Mouse (Mus musculus) forebrain, embryonic 14.5 days (tissue): ENCODE measurements around the gene Raet1d. TPM values are rescaled to one million over a fixed set of nuclear protein-coding genes. Genes with fewer than 3 reads are reported as not detected.
"Not testable (repeated sequence)": the region's sequence is repeated elsewhere in the genome, so short reads cannot be mapped to it uniquely, and the experiment has no call there.

Experiments
- ATAC-seq: fragments of 200-750 bp; cut with Nextera tagmentation; 2 replicates; pipeline ENCODE4 v1.8.0; 2017; ENCODE audit warnings: mild to moderate bottlenecking, moderate library complexity
- DNase-seq: peaks from one replicate; pipeline ENCODE4 v3.0.0-alpha.2; 2015; ENCODE audit warnings: low spot score
- H3K27ac ChIP-seq: fragments of 300-500 bp; sonication (generic); 2 replicates; pipeline ENCODE4 v1.5.1; 2014; ENCODE audit warnings: low read depth, mild to moderate bottlenecking, control low read depth, low read length, moderate library complexity
- H3K27me3 ChIP-seq: fragments of 300-500 bp; sonication (generic); replicated peaks from 2 replicates; pipeline ENCODE4 v1.6.1; 2014; ENCODE audit warnings: low read length, control low read depth, mixed read lengths; ENCODE audit not compliant: control insufficient read depth, insufficient read depth
- H3K36me3 ChIP-seq: fragments of 300-500 bp; sonication (generic); 2 replicates; pipeline ENCODE4 v1.6.1; 2014; ENCODE audit warnings: low read length, control low read depth; ENCODE audit not compliant: control insufficient read depth, insufficient read depth
- H3K4me1 ChIP-seq: fragments of 300-500 bp; sonication (generic); 2 replicates; pipeline ENCODE4 v1.6.1; 2014; ENCODE audit warnings: antibody characterized with exemption, low read length, control low read depth; ENCODE audit not compliant: control insufficient read depth, insufficient read depth
- H3K4me2 ChIP-seq: fragments of 300-500 bp; sonication (generic); 2 replicates; pipeline ENCODE4 v1.6.1; 2014; ENCODE audit warnings: mild to moderate bottlenecking, control low read depth, low read length
- H3K4me3 ChIP-seq: fragments of 300-500 bp; sonication (generic); 2 replicates; pipeline ENCODE4 v1.5.1; 2014; ENCODE audit warnings: low read depth, low read length, control low read depth
- H3K9ac ChIP-seq: fragments of 300-500 bp; sonication (generic); 2 replicates; pipeline ENCODE4 v1.6.1; 2014; ENCODE audit warnings: mild to moderate bottlenecking, low read length, control low read depth, moderate library complexity
- H3K9me3 ChIP-seq: fragments of 300-500 bp; sonication (generic); replicated peaks from 2 replicates; pipeline ENCODE4 v1.6.1; 2016; ENCODE audit warnings: low read length, control low read depth, mixed read lengths; ENCODE audit not compliant: control insufficient read depth
- WGBS: fragments of 180-500 bp; shearing (Covaris S2); extraction: QIAGEN DNeasy Blood & Tissue Kit; methylation state at CpG from one replicate; pipeline ENCODE4 v1.1.7; 2014; 5-methylcytosine and 5-hydroxymethylcytosine counted together
- polyA plus RNA-seq: library from polyadenylated mRNA; unstranded; fragments of >200 nt; fragmentation: Nextera tagmentation; extraction: Ambion mirVana; gene quantifications from 2 replicates; pipeline ENCODE4 v1.2.1, GENCODE M21; 2014

Raet1d gene
- polyA plus RNA-seq: 3.6 and 5.8 TPM in 2 replicates

DNA sequence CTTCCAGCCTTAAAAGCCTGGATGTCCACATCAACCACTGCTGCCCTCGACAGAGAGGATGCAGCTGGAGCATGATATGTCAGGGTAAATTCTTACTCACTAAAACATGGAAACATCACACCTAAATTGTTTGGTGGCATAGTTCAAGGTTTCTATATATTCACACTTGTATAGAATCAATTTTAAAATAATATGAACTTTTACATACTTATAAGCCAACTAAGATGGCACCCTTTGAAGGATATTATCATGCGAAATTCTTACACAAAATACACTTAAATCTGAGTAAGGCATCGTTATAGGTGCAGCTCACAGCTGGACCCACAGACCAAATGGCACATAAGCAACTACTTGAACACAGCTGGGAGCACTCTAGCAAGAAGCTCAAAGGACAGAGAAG, at the start of gene Raet1d:
Gene Raet1d, plus strand, starts transcription at position 301 of the 400 bp plus-strand sequence.
- H3K27me3 ChIP-seq, ATAC-seq, H3K9ac ChIP-seq, H3K9me3 ChIP-seq, H3K27ac ChIP-seq, H3K4me3 ChIP-seq, H3K4me1 ChIP-seq, H3K4me2 ChIP-seq, H3K36me3 ChIP-seq, DNase-seq: not testable (repeated sequence)
- 71% methylated on average over 3 of the region's 3 CpGs for WGBS

DNA sequence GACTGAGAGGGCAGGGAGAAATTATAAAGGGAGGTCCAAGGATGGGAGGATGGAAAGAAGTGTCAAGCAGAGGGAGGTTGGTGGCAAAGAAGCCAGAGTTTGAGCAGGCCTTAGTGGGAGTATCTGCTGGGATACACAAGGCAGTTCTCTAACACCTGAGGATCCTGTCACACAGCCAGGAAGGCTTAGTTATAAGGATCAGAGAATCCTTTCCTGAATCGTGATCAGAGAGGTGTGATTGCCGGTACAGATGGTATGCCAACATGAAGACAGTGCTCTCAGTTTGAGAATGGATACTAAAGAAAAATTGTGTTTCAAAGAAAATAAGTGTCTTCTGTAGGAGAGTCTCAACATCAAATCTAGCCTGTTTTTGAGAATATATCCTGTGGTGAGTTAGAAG, 37.5 kb upstream of the Raet1d start:
- Histone ChIP-seq H3K4me3 (no peak overlapping the region), H3K27ac (no peak overlapping the region), H3K4me2 (no peak overlapping the region), H3K9me3 (no peaks in the 10 kb centered on the region), H3K9ac (no peak overlapping the region), H3K36me3 (no peaks in the 10 kb centered on the region), H3K4me1 (no peaks in the 10 kb centered on the region), H3K27me3 (no peaks in the 10 kb centered on the region)
- ATAC-seq (no peak), DNase-seq (no peak)
- 94% methylated on average over 2 of the region's 2 CpGs for WGBS

DNA sequence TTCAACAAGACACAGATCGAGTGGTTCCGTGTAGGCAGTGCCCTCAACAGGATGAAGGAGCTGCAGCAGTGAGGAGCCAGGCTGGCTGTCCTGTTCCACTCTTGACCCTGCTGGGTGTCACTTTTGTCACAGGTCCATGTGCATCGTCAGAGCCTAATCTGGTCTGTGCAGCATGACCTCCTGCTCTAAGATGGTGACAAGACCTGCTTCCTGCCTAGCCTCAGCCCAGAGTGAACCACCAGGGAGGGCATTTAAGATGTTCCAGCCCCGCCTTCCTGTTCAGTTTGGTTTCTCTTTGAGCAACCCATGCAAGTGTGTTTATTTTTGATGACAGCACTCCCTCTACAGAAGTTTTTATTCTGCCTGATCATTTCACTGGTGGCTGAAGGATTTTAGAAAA, 14.6 kb upstream of the Raet1d start:
- DNase-seq: not testable (repeated sequence)

DNA sequence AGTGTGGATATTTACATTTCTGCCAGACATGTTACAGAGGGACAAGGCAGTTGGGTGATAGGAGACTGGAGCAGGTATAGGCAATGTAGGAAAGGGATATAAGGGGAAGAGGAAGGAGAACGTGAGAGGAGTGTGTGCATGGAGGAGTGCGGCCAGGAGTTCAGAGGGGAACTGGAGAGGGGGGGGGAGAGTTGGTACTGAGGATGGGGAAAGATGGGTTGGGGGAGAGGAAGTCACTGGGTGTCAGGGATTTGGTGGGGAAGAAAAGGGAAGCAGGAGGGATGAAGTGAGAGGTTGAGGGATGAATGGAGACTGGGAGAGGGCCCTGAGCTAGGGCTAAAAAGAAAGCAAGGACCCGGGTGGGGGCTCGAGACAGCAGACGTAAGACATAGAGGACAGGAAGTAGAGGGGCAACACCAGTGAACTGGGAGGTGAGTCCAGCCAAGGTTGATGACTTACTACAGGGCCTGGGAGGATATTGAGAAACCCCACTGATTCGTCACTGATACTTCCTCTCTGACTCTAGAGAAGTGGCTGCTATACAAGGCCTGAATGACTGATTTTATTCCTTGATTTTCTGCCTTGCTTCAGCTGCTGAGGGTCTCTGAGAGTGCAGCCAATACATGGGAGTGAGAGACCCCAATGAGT, 6.7 kb upstream of the Raet1d start:
- not testable (repeated sequence) for H3K9ac ChIP-seq, H3K4me1 ChIP-seq, H3K4me2 ChIP-seq, H3K4me3 ChIP-seq, H3K27me3 ChIP-seq, H3K36me3 ChIP-seq, ATAC-seq, H3K27ac ChIP-seq, H3K9me3 ChIP-seq, DNase-seq
- 83% methylated on average over 6 of the region's 6 CpGs for WGBS

More for the DNA sequence above, 14.6 kb upstream of the Raet1d start:
- not testable (repeated sequence) for H3K27ac ChIP-seq, H3K9ac ChIP-seq, H3K9me3 ChIP-seq, ATAC-seq, H3K4me3 ChIP-seq, H3K4me1 ChIP-seq, H3K4me2 ChIP-seq, H3K36me3 ChIP-seq, H3K27me3 ChIP-seq
- 88% methylated on average over 4 of the region's 4 CpGs for WGBS

DNA sequence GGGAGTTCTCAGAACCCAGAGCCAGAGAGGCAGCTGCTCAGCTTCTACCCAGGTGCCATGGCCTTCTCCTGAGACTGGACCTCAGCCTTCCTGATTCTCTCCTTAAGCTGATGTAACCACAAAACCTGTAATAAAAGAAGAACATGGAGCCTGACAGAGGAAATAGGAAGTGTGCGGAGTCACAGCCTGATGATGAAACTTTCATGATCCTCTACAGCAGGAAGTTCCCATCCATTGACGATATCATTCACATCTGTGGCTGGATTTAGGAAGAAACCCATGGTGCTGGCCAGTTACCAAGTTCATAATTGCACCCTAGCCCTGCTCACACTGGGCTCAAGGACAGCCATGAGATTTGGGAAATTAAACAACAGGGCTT, 6.2 kb upstream of the Raet1d start:
- 94% methylated on average over 2 of the region's 2 CpGs for WGBS
- H3K9ac ChIP-seq, H3K36me3 ChIP-seq, H3K4me1 ChIP-seq, ATAC-seq, H3K27me3 ChIP-seq, H3K27ac ChIP-seq, H3K4me2 ChIP-seq, H3K9me3 ChIP-seq, DNase-seq, H3K4me3 ChIP-seq: not testable (repeated sequence)

DNA sequence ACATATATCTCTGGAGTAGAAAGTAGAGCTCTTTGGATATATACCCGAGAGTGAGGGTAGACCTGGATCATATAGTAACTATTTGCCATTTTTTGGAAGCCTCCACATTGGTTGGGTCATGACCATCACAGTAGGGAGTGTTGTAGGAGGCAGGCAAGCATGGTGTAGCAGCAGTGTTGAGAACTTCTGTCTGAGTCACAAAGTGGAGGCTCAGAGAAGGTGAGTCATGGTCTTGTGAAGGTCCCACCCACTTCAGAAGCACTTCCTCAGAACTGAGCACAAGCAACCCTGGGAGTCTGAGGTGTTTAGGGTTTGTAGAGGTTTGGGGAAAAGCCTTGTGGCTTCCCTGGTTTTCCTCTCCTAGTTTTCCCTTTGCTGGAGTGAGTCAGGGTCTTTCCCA, 3.0 kb upstream of the Raet1d start:
- H3K27me3 ChIP-seq, H3K4me1 ChIP-seq, H3K4me2 ChIP-seq, H3K9ac ChIP-seq, ATAC-seq, DNase-seq, H3K4me3 ChIP-seq, H3K27ac ChIP-seq, H3K36me3 ChIP-seq, H3K9me3 ChIP-seq: not testable (repeated sequence)
- WGBS: 64% methylated on average over 1 of the region's 1 CpGs

DNA sequence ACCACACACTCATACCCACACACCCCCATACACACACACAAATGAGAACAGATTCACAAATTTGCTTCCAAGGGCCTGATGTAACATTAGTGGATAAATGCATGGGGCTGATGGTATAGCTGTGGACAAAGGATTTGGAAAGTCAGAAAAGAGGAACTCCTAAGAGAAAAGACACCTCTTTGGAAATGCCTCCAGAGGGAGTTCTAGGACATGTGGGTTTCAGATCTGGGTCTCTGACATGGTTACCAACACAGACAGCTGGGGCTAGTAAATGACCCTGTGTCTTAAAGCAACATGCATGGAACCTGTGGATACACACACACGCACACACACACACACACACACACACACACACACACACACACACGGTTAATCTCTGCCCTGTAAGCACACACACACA, 605 bp downstream of the Raet1d start:
- not testable (repeated sequence) for H3K9me3 ChIP-seq, H3K4me3 ChIP-seq, H3K36me3 ChIP-seq, H3K4me1 ChIP-seq, DNase-seq, H3K27me3 ChIP-seq, ATAC-seq, H3K27ac ChIP-seq, H3K4me2 ChIP-seq, H3K9ac ChIP-seq
- WGBS: 43% methylated on average over 2 of the region's 2 CpGs

DNA sequence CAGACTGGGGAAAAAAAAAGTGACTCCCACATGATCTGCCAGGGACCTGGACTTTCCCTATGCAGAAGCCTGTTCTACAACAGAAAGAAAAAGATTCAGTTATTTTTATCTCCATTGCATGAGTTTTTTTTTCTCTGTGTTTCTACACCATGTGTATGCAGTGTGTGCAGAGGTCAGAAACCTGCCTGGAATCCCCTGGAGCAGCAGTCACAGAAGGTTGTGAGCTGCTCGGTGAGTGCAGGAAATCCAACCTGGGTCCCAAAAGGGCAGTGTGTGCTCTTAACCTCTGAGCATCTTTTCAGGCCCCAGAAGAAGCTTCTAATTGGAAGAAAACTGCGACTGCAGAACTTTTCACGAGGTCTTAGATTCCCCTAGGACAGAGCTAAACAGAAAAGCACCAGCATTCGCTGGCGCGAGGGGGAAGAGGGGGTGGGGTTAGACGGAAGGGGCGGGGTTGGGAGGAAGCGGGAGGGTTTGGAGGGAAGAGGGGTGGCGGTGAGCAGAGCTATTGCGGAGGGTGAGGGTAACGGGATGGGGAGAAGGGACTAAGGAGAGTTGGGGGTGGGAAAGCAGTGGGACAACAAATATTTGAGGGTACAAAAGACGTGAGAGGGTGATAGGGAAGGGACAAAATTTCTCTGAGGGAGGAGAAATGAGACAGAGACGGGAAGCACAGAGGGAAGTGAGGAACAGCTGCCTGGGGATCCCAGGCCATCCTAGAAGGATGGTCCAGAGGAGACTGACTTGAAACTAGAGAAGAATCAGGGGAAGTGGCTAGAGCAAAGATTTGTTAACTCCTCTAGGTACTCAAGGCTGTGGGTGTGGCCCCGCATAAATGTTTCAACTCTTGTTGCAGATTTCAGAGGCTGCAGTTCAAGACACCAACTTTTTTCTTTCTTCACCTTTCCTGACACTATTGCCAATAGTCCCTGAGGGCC, 1.3 kb downstream of the Raet1d start:
- not testable (repeated sequence) for H3K4me1 ChIP-seq, H3K27ac ChIP-seq, H3K4me3 ChIP-seq, H3K9ac ChIP-seq, H3K27me3 ChIP-seq, H3K36me3 ChIP-seq, H3K9me3 ChIP-seq
- ATAC-seq (peak; percentile 80), DNase-seq (peak; percentile 16)
- WGBS: under 1% methylated on average over 7 of the region's 15 CpGs
- 0 out of 2 replicates have a peak overlapping the region, but pooled peaks have one; percentile 18 for H3K4me2 ChIP-seq

DNA sequence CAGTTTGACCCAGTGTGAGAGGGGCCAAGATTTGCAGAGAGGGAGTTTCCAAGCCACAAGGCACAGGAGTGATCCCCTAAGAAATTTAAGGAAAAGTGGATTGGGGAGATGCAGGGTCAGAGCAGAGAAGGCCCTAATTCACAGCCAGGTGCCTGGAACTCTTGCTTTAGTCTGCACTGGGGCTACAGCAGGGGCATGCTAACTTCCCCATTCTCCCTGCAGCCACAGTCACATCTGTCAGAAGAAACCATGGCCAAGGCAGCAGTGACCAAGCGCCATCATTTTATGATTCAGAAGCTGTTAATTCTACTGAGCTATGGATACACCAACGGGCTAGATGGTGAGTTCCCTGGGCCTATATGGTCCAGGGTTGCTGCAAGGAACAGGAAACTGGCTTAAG, 2.1 kb downstream of the Raet1d start:
- H3K4me2 ChIP-seq, H3K4me1 ChIP-seq, H3K36me3 ChIP-seq, H3K27me3 ChIP-seq, H3K9me3 ChIP-seq, H3K27ac ChIP-seq, ATAC-seq, H3K9ac ChIP-seq, DNase-seq, H3K4me3 ChIP-seq: not testable (repeated sequence)
- 96% methylated on average over 1 of the region's 2 CpGs for WGBS
